Mouse (Mus musculus): Measurements from ENCODE around the gene Lin7c.
"Not testable (repeated sequence)": the region's sequence is repeated elsewhere in the genome, so short reads cannot be mapped to it uniquely, and the experiment has no call there.

Lin7c gene

GRCm38 (mm10) chr2:109890597-109890996, at the start of gene Lin7c:
Lin7c (plus strand) TSS chr2:109890853.
- DNase-seq: peak; percentile 95

DNA sequence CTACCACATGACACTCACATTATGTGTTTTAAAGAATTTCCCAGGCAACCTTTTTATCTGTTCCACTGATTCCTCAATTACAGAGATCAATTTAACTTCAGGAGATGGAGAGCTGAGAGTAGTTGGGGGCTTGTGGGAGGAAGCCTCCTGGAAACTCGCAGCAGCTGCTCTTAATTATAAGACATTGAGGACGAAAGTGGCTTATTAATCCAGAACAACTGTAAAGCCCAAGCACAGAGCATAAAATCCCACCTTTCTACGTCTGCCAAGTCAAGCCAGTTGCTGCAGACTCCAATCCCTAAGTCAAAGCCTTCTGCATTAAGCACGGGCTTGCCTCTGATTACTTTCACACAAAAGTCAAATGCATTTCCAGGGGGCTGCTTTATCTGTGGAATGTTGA, 44.3 kb upstream of the Lin7c start:
- DNase-seq: no peak

DNA sequence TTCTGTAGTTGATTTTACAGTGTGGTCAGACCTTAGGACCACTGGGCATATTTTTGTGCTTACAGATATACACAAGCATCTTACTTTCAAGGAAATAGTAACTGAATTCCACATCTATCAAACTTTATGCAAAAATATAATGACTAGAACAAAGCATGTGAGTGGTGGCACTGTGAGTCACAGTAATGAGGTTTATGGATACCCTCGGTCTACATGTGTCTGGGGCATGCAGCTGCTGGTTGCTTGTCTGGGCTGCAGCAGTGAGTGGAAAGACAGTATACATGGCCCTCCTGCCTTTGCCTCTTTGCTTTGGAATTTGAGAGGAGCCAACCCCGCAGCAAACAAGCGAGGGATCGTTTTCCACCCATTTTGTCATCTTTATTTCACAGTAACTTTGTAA, 42.3 kb upstream of the Lin7c start:
- DNase-seq: no peak

GRCm38 (mm10) chr2:109848715-109849114, 41.9 kb upstream of the Lin7c start:
- DNase-seq: no peak

DNA sequence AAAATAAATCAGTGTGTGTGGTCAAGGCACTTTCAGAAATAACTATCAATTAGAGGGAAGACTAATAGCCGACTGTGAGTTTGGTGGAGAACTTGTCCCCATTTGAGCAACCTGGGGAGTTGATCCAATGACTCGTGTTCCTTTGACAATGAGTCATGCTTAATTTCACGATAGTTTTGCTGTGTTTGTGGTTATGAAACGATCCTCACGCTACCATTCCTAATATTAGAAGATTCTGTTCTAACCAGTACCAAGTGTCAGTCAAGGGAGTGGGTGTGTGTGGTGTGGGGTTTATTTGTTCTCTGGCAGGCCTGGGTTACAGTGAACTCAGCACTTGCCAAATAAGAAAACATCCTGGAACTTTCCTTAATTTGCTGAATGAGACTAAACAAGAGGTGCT, 35.1 kb upstream of the Lin7c start:
- no peak for DNase-seq

GRCm38 (mm10) chr2:109859671-109860070, 31.0 kb upstream of the Lin7c start:
- DNase-seq: no peak

- DNase-seq: no peak
Observed at GRCm38 (mm10) chr2:109860832-109861231, 29.8 kb upstream of the Lin7c start.

DNA sequence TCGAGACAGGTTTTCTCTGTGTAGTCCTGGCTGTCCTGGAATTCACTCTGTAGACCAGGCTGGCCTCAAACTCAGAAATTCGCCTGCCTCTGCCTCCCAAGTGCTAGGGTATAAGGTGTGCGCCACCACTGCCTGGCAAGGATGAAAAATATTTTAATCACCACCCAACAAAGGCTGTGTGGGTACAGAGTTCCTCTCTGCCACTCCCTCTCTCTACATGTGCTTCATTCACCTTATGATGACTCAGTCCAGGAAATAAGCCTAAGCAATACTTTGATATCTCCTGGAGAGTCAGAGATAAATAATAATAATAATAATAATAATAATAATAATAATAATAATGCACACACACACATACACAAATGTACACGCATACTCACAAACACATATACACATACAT, 11.2 kb upstream of the Lin7c start:
- DNase-seq: not testable (repeated sequence)

GRCm38 (mm10) chr2:109881111-109881510, 9.5 kb upstream of the Lin7c start:
- DNase-seq: no peak

- no peak for DNase-seq
Observed at GRCm38 (mm10) chr2:109881625-109882024, 9.0 kb upstream of the Lin7c start.

GRCm38 (mm10) chr2:109884106-109884505, 6.5 kb upstream of the Lin7c start:
- DNase-seq: no peak

DNA sequence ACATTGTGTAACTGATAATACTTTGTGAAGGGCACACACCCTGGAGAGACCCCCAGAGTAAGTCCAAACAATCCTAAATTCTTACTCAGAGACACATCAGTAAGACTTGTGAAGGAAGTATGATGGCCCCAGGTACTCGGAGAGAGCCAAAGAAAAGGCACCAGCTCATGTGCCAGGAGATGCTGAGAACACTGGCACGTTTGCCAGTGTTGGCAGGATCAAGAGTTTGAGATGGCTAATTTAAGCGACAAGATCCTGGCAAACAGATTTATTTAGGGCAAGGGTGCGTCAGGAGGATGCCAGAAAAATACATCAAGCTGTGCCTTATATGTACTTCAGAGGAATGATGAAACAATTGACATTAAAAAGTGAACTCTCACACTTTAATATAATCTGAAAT, 6.1 kb upstream of the Lin7c start:
- DNase-seq: no peak

DNA sequence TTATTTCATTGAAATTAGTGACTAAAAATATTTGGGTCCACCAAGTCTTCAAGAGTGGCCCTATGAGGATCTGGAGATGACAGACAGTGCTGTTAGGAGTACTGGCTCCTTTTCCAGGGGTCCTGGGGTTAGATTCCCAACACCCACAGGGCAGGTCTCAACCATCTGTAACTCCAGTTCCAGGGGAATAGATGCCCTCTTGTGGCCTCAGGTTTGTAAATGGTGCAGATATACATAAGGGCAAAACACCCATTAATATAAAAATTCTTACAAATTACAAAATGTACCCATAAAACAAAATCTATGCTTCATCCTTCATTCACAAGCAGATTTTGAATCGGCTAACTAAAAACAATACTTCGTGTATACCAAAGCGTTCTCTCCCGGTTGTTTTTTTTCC, 585 bp upstream of the Lin7c start:
- DNase-seq: no peak

DNA sequence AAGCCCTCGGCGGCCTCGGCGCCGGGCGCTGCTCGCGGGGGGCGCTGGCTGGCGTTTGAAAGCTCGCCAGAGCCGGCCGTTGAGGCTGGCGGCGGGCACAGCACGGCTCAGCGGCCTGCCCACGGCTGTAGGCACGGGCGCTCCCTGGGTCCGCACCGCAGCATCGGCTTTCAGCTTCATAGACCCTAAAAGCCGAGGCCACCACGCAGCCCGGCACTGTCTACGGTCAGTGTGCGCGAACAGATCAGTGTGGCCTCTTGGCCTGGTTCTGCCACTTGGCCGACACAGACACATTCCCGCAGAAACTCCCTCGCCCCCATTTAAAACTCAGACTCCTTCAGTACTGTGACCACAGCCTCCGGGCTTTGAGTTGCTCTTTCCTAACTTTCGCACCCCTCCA, 378 bp downstream of the Lin7c start:
- no peak for DNase-seq

GRCm38 (mm10) chr2:109891471-109891870, 818 bp downstream of the Lin7c start:
- no peak for DNase-seq

DNA sequence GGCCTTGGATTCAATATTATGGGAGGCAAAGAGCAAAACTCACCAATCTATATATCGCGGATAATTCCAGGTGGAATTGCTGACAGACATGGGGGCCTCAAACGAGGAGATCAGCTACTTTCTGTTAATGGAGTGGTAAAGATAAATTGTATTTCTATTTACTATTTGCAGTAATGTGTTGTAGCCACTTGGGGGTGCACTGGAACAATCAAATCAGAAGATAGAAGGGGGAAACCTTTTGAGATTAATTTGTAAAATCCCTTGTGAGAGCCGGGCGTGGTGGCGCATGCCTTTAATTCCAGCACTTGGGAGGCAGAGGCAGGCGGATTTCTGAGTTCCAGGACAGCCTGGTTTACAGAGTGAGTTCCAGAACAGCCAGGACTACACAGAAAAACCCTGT, 5.7 kb downstream of the Lin7c start:
- no peak for DNase-seq

DNA sequence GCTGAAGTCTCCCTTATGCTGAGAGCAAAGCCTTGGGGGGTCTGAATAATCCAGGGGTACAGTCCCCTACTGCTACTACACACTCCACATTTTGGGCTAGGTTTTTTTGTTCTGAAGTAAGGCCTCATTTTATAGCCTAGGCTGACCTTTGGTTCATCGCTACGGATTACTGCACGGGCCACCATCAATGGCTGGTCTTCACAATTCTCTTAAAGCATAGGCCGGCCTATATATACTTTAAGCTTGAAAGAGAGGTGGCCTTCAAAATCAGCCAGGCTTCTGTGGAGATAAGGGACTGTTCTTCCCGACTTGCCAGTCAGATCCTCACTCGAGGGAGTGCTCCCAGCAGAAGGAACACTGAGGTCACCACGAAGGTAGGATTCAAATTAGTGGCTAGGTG, 12.2 kb downstream of the Lin7c start:
- no peak for DNase-seq

DNA sequence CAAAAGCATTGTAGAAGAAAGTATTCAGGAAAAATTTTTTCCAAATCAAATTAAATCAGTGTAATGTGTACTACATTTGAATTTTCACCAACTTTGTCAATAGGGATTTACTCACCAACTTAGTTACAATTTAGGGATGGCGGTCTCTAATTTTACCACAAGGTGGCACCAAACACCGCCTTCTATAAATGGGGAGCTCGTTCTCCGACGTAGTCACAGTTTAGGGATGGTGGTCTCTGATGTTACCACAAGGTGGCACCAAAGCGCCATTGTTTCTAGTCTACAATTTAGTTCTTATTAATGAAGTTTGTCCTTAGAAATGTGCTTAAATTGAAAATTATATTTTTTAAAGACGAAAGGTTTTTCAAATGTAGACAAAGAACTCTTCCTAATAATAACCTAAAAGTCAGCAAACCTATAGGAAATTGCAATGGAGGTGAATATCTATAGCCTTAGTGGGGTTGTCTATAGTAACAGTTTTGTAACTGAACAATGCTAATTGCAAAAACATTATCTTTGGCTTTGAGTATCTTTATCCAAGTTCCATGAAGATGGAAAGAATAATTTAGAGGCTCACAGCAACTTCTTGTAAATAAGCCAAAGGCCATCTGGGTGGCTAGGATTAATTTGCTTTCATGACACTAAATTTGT, 13.6 kb downstream of the Lin7c start:
- DNase-seq: peak; percentile 83

GRCm38 (mm10) chr2:109909122-109909521, 18.5 kb downstream of the Lin7c start:
- no peak for DNase-seq

GRCm38 (mm10) chr2:109912216-109912615, 21.6 kb downstream of the Lin7c start:
- no peak for DNase-seq

- DNase-seq: no peak
Observed at GRCm38 (mm10) chr2:109912766-109913165, 22.1 kb downstream of the Lin7c start.

DNA sequence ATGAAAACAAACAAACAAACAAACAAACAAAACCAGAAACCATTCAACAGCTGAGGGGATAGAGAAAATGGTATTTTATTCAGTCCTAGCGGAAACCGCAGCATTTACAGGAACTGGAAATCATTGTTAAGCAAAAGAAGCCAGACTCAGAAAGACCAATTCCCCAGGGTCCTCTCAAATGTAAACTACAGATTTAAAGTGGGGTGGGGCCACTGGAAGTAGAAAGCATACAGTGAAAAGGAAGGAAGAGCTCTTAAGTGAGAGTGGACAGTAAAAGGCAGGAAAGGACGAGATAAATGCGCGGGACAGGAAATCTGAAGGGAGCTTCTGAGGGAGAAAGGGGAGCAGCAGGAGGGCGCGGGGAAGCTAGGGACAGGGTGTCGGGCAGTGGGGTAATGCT, 22.6 kb downstream of the Lin7c start:
- no peak for DNase-seq

GRCm38 (mm10) chr2:109914601-109915000, 23.9 kb downstream of the Lin7c start:
- no peak for DNase-seq

DNA sequence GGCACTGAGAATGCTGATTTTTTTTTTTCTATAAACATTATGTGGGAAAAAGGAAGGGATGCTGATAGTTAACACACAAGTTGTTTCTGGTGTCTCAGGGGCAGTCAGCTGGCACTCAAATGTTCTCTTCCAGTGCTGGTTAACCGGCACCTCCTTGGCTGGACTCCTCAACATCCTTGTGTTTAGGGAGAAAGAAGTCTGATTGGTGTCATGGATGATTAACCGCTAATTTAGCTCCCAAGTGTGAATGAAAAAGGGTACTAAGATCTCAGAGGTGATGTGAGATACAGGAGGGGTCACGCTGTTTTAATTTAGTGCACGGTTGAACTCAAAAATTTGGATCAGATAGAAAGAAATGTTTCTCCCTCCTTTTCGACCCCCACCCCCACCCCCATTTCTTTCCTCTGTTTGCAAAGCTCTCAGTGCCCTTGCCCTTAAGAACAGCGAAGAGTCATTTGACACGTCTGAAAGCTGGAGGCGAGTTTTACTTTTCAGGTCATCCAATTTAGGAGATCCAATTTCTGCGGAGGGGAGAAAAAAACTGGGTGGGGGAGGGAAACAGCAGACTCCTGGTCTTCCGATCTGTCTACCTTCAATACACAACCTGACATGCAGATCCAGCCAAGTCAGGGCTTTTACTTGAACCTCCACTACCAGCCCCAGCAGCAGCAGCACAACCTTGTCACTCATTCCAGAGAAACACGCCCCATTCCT, 26.3 kb downstream of the Lin7c start:
- DNase-seq: no peak

All from right cerebral cortex, postnatal 14 days (tissue).